Mouse (Mus musculus) cerebellum, postnatal 25 days (tissue): Measurements from ENCODE around the gene Fndc10.

Source experiments
- DNase-seq, 2 experiments: peaks; one replicate each; pipeline ENCODE4 v3.0.0; 2021; ENCODE audit warnings: mixed read lengths in 2 of 2

The Fndc10 gene

GRCm38 (mm10) chr4:155736421-155736820, 42.3 kb downstream of the Fndc10 start:
- DNase-seq: peak; percentile 40 to 48

- DNase-seq: no peak
Measured at GRCm38 (mm10) chr4:155738262-155738661, 44.1 kb downstream of the Fndc10 start.

GRCm38 (mm10) chr4:155739152-155739551, 45.0 kb downstream of the Fndc10 start:
- DNase-seq: no peak

GRCm38 (mm10) chr4:155739741-155740636, 45.8 kb downstream of the Fndc10 start:
- DNase-seq: peak; percentile 87 to 88

GRCm38 (mm10) chr4:155740681-155741080, 46.5 kb downstream of the Fndc10 start:
- DNase-seq: peak in 1 of 2 experiments; percentile 41

- DNase-seq: no peak
Measured at GRCm38 (mm10) chr4:155742684-155743083, 48.5 kb downstream of the Fndc10 start.

- peak; percentile 70 to 78 for DNase-seq
Measured at GRCm38 (mm10) chr4:155744474-155744873, 50.3 kb downstream of the Fndc10 start.

- DNase-seq: no peak
Measured at GRCm38 (mm10) chr4:155745136-155745535, 51.0 kb downstream of the Fndc10 start.
